Mouse (Mus musculus): ENCODE measurements around the gene Hoxd8.

GRCm38 (mm10) chr2:74720384-74720783 lies 16.0 kb downstream of the Hoxd8 start:
- TF ChIP-seq GATA1 (IDR thresholded peaks at IDR 0.05; ENCODE audit: borderline replicate concordance, low read length) (no peak), FLI1 (IDR thresholded peaks at IDR 0.05; ENCODE audit: low read length) (no peak)
